Mouse (Mus musculus) midbrain, postnatal 0 days (tissue): ENCODE data around the gene Rbbp4. TPM values are rescaled to one million over a fixed set of nuclear protein-coding genes. Genes with fewer than 3 reads are reported as not detected.

Experiments used
- ATAC-seq: fragments of 200-750 bp; cut with Nextera tagmentation; 2 replicates; pipeline ENCODE4 v1.8.0; 2017; ENCODE audit warnings: moderate number of reproducible peaks, mild to moderate bottlenecking, moderate TSS enrichment, moderate library complexity; ENCODE audit not compliant: low FRiP score
- DNase-seq: peaks from one replicate; pipeline ENCODE4 v3.0.0-alpha.2; 2015; ENCODE audit warnings: low spot score
- H3K27ac ChIP-seq: fragments of 300-500 bp; sonication (generic); 2 replicates; pipeline ENCODE4 v1.5.1; 2014; ENCODE audit warnings: low read depth, mild to moderate bottlenecking, low read length, mixed read lengths
- H3K27me3 ChIP-seq: fragments of 300-500 bp; sonication (generic); 2 replicates; pipeline ENCODE4 v1.6.1; 2014; ENCODE audit warnings: low read length, control low read depth, mixed read lengths; ENCODE audit not compliant: insufficient read depth
- H3K36me3 ChIP-seq: fragments of 300-500 bp; sonication (generic); 2 replicates; pipeline ENCODE4 v1.6.1; 2014; ENCODE audit warnings: low read length, control low read depth, mixed read lengths; ENCODE audit not compliant: insufficient read depth
- H3K4me1 ChIP-seq: fragments of 300-500 bp; sonication (generic); 2 replicates; pipeline ENCODE4 v1.6.1; 2014; ENCODE audit warnings: mild to moderate bottlenecking, control low read depth, antibody characterized with exemption, low read length, mixed read lengths; ENCODE audit not compliant: insufficient read depth
- H3K4me2 ChIP-seq: fragments of 300-500 bp; sonication (generic); 2 replicates; pipeline ENCODE4 v1.6.1; 2014; ENCODE audit warnings: low read depth, mild to moderate bottlenecking, low read length, mixed read lengths; ENCODE audit not compliant: poor library complexity, severe bottlenecking
- H3K4me3 ChIP-seq: fragments of 300-500 bp; sonication (generic); 2 replicates; pipeline ENCODE4 v1.5.1; 2014; ENCODE audit warnings: low read depth, mild to moderate bottlenecking, low read length, moderate library complexity
- H3K9ac ChIP-seq: fragments of 300-500 bp; sonication (generic); replicated peaks from 2 replicates; pipeline ENCODE4 v1.6.1; 2014; ENCODE audit warnings: mild to moderate bottlenecking, low read length, moderate library complexity, mixed read lengths; ENCODE audit not compliant: poor library complexity, severe bottlenecking
- H3K9me3 ChIP-seq: fragments of 300-500 bp; sonication (generic); 2 replicates; pipeline ENCODE4 v1.6.1; 2016; ENCODE audit warnings: low read length, control low read depth
- CTCF ChIP-seq: IDR thresholded peaks from 2 replicates; pipeline ENCODE4 v1.5.1; 2016; ENCODE audit warnings: antibody characterized with exemption, mild to moderate bottlenecking
- WGBS: fragments of 180-500 bp; shearing (Covaris S2); extraction: QIAGEN DNeasy Blood & Tissue Kit; methylation state at CpG from one replicate; pipeline ENCODE4 v1.1.7; 2014; 5-methylcytosine and 5-hydroxymethylcytosine counted together
- polyA plus RNA-seq: library from polyadenylated mRNA; unstranded; fragments of >200 nt; fragmentation: Nextera tagmentation; extraction: Ambion mirVana; gene quantifications from 2 replicates; pipeline ENCODE4 v1.2.1, GENCODE M21; 2015
- total RNA-seq: library from RNA; depleted of rRNA; stranded (reverse); fragments of >200 nt; gene quantifications from 2 replicates; pipeline ENCODE4 v1.2.3, GENCODE M21; 2014

Gene Rbbp4
- total and polyA plus RNA-seq, 2 experiments from 2014 or later: 79.2 to 198 TPM

GRCm38 (mm10) chr4:129379805-129380204 lies 44.6 kb upstream of the Rbbp4 start:
- TF ChIP-seq CTCF: no peak
- ATAC-seq: no peak
- H3K4me2 ChIP-seq: no peak overlapping the region
- H3K9ac ChIP-seq: no peak overlapping the region
- no peaks in the 10 kb centered on the region for H3K27me3 ChIP-seq
- H3K27ac ChIP-seq: no peak overlapping the region
- no peak for DNase-seq
- no peaks in the 10 kb centered on the region for H3K36me3 ChIP-seq
- no peak overlapping the region for H3K4me3 ChIP-seq
- no peaks in the 10 kb centered on the region; the same call in 1 of the 2 replicates for H3K4me1 ChIP-seq
- WGBS: 84% methylated on average over 3 of the region's 3 CpGs
- no peaks in the 10 kb centered on the region for H3K9me3 ChIP-seq

DNA sequence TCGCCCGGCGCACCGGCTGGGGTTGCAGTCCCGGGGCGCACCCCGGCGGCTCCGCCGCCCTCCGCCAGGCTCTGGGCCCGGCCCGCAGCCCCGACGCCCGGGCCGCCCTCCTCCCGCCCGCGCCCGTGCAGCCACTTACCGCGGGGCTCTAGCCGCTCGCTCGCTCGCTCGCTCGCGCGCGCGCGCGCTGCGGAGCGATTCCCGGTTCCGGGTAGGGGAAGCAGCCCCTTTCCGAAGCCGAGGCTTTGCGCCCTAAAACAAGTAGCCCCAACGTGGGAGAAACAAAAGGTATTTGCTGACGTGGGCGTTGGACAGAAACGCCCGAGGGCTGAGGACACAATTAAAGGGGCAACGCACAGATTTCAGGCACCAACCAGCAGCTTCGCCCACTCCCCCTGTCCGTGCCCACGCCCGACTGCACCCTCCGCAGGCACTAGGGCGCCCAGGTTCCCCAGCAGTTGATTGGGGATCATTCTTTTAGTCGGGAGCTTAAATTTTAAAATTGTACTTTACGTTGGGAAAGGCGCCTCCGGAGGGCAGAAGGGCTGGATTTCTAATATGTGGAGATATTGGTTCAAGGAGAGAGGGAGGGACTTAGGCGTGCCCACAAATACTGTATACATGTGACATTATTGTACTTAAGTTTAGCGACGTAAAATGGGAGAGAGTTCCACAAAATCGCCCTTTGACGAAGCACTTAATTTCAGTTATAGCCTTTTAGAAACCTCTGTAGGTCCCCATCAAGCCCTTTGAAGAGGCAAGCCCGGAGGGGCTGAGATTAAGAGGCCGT lies 42.6 kb upstream of the Rbbp4 start, which contains the start of gene Zbtb8a:
Gene Zbtb8a (minus strand): TSS at position 516 of the 790 bp plus-strand sequence.
- TF ChIP-seq CTCF: no peak
- 1% methylated on average over 61 of the region's 65 CpGs for WGBS
- peak within 1 kb of the TSS; percentile 89 for H3K27ac ChIP-seq
- no peaks in the 10 kb centered on the region for H3K27me3 ChIP-seq
- ATAC-seq: peak; percentile 65
- no peaks in the 10 kb centered on the region for H3K36me3 ChIP-seq
- peak; percentile 83 for DNase-seq
- no peaks in the 10 kb centered on the region; the same call in 1 of the 2 replicates for H3K4me1 ChIP-seq
- peak within 1 kb of the TSS; percentile 92 for H3K9ac ChIP-seq
- no peaks in the 10 kb centered on the region for H3K9me3 ChIP-seq
- peak within 1 kb of the TSS; percentile 58 for H3K4me2 ChIP-seq
- H3K4me3 ChIP-seq: peak within 1 kb of the TSS; percentile 80

GRCm38 (mm10) chr4:129376961-129377545 lies 41.9 kb upstream of the Rbbp4 start:
- ATAC-seq (peak; percentile 49), DNase-seq (peak; percentile 64)

GRCm38 (mm10) chr4:129375821-129376220 lies 40.7 kb upstream of the Rbbp4 start:
- Histone ChIP-seq H3K36me3 (no peaks in the 10 kb centered on the region), H3K4me3 (no peak overlapping the region), H3K9ac (no peak overlapping the region), H3K27ac (no peak overlapping the region), H3K4me2 (no peak overlapping the region), H3K9me3 (no peaks in the 10 kb centered on the region), H3K27me3 (no peaks in the 10 kb centered on the region), H3K4me1 (no peaks in the 10 kb centered on the region; the same call in 1 of the 2 replicates)
- ATAC-seq (no peak), DNase-seq (no peak)
- 73% methylated on average over 5 of the region's 5 CpGs for WGBS
- TF ChIP-seq CTCF: no peak

More at GRCm38 (mm10) chr4:129376961-129377545, 41.9 kb upstream of the Rbbp4 start:
- Histone ChIP-seq H3K4me3 (peak overlapping the region; percentile 80), H3K27ac (peak overlapping the region; percentile 89), H3K9me3 (no peaks in the 10 kb centered on the region), H3K4me1 (no peaks in the 10 kb centered on the region; the same call in 1 of the 2 replicates), H3K36me3 (no peaks in the 10 kb centered on the region), H3K4me2 (peak overlapping the region; percentile 58), H3K27me3 (no peaks in the 10 kb centered on the region), H3K9ac (peak overlapping the region; percentile 92)
- under 1% methylated on average over 30 of the region's 68 CpGs for WGBS
- peak; percentile 30 for TF ChIP-seq CTCF

DNA sequence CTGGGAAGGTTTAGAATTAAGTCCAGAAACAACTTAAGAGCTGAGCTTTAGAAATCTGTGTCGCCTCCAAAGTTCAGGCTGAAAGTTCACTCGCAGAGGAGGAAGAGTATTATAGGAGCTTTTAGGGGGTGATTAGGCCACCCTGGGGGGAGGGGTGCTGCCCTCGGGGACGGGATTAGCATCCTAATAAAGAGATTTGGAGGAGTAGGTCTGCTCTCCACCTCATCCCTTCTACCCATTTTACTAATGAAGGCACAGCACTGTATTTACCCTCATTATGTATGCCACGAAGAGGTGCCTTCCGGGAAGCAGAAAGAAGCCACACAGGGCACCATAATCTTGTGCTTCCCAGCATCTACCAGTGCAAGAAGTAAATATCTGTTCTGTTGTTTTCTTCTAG lies 39.8 kb upstream of the Rbbp4 start:
- Histone ChIP-seq H3K4me2 (no peak overlapping the region), H3K4me3 (no peak overlapping the region), H3K27me3 (no peaks in the 10 kb centered on the region), H3K36me3 (no peaks in the 10 kb centered on the region), H3K9ac (no peak overlapping the region), H3K27ac (no peak overlapping the region), H3K4me1 (no peaks in the 10 kb centered on the region; the same call in 1 of the 2 replicates), H3K9me3 (no peaks in the 10 kb centered on the region)
- no peak for TF ChIP-seq CTCF
- no peak for ATAC-seq
- DNase-seq: no peak
- 11% methylated on average over 6 of the region's 6 CpGs for WGBS
